Mouse (Mus musculus): ENCODE data around the gene Casc4. TPM values are rescaled to one million over a fixed set of nuclear protein-coding genes. Genes with fewer than 3 reads are reported as not detected.

The Casc4 gene
- total and polyA plus RNA-seq, 2 experiments from 2014 or later, result 8.7 to 21.9 TPM

GRCm38 (mm10) chr2:121859380-121859980, 7.3 kb upstream of the Casc4 start:
- Histone ChIP-seq H3K27me3 (ENCODE audit: control insufficient read depth, insufficient read depth, low read length) (no peaks in the 10 kb centered on the region), H3K9me3 (replicated peaks; ENCODE audit: control insufficient read depth, low read length) (no peaks in the 10 kb centered on the region), H3K4me3 (ENCODE audit: low read depth, low read length) (no peak overlapping the region), H3K4me2 (ENCODE audit: low read depth, low read length) (no peak overlapping the region), H3K27ac (ENCODE audit: low read depth) (no peak overlapping the region), H3K9ac (replicated peaks; ENCODE audit: low read depth, low read length) (no peak overlapping the region), H3K4me1 (ENCODE audit: control insufficient read depth, insufficient read depth) (no peaks in the 10 kb centered on the region), H3K36me3 (replicated peaks; ENCODE audit: control insufficient read depth, insufficient read depth, low read length) (no peaks in the 10 kb centered on the region)
- TF ChIP-seq CTCF (IDR thresholded peaks at IDR 0.05; ENCODE audit: low read depth), result no peak
- TF ChIP-seq EP300 (IDR thresholded peaks at IDR 0.05; ENCODE audit: low read depth), result no peak
- DNase-seq (ENCODE audit: low spot score) (no peak), ATAC-seq (ENCODE audit: insufficient read depth, low read depth) (no peak)
- WGBS, result 68% methylated on average over 5 of the region's 5 CpGs

GRCm38 (mm10) chr2:121866071-121866601, 634 bp upstream of the Casc4 start:
- no peaks in the 10 kb centered on the region for H3K36me3 ChIP-seq (replicated peaks; ENCODE audit: control insufficient read depth, insufficient read depth, low read length)
- 0 out of 2 replicates have a peak, but pooled peaks cover 4% of the 10 kb centered on the region for H3K27me3 ChIP-seq (ENCODE audit: control insufficient read depth, insufficient read depth, low read length)
- H3K4me2 ChIP-seq (ENCODE audit: low read depth, low read length), result peak overlapping the region; percentile 88
- H3K4me1 ChIP-seq (ENCODE audit: control insufficient read depth, insufficient read depth), result 0 out of 2 replicates have a peak, but pooled peaks cover 6% of the 10 kb centered on the region
- no peaks in the 10 kb centered on the region for H3K9me3 ChIP-seq (replicated peaks; ENCODE audit: control insufficient read depth, low read length)
- H3K9ac ChIP-seq (replicated peaks; ENCODE audit: low read depth, low read length), result peak overlapping the region; percentile 80
- TF ChIP-seq CTCF (IDR thresholded peaks at IDR 0.05; ENCODE audit: low read depth), result no peak
- TF ChIP-seq EP300 (IDR thresholded peaks at IDR 0.05; ENCODE audit: low read depth), result no peak
- peak overlapping the region; percentile 77; the same call in 1 of the 2 replicates for H3K27ac ChIP-seq (ENCODE audit: low read depth)
- 1% methylated on average over 18 of the region's 18 CpGs for WGBS
- ATAC-seq (ENCODE audit: insufficient read depth, low read depth) (no peak), DNase-seq (ENCODE audit: low spot score) (peak; percentile 25)
- peak overlapping the region; percentile 86 for H3K4me3 ChIP-seq (ENCODE audit: low read depth, low read length)

- H3K9me3 ChIP-seq (replicated peaks; ENCODE audit: control insufficient read depth, low read length), result no peaks in the 10 kb centered on the region
- DNase-seq (ENCODE audit: low spot score), result peak; percentile 17
- TF ChIP-seq EP300 (IDR thresholded peaks at IDR 0.05; ENCODE audit: low read depth), result no peak
- TF ChIP-seq CTCF (IDR thresholded peaks at IDR 0.05; ENCODE audit: low read depth), result no peak
- peak overlapping the region; percentile 88 for H3K4me2 ChIP-seq (ENCODE audit: low read depth, low read length)
- peak overlapping the region; percentile 86 for H3K4me3 ChIP-seq (ENCODE audit: low read depth, low read length)
- H3K9ac ChIP-seq (replicated peaks; ENCODE audit: low read depth, low read length), result peak overlapping the region; percentile 80
- peak overlapping the region; percentile 77 for H3K27ac ChIP-seq (ENCODE audit: low read depth)
- 0 out of 2 replicates have a peak, but pooled peaks cover 4% of the 10 kb centered on the region for H3K27me3 ChIP-seq (ENCODE audit: control insufficient read depth, insufficient read depth, low read length)
- H3K36me3 ChIP-seq (replicated peaks; ENCODE audit: control insufficient read depth, insufficient read depth, low read length), result no peaks in the 10 kb centered on the region
- WGBS, result under 1% methylated on average over 54 of the region's 63 CpGs
- ATAC-seq (ENCODE audit: insufficient read depth, low read depth), result peak; percentile 55
- H3K4me1 ChIP-seq (ENCODE audit: control insufficient read depth, insufficient read depth), result 0 out of 2 replicates have a peak, but pooled peaks cover 6% of the 10 kb centered on the region
Measured at GRCm38 (mm10) chr2:121867051-121867928, 520 bp downstream of the Casc4 start.

- WGBS, result 81% methylated on average over 1 of the region's 1 CpGs
Measured at GRCm38 (mm10) chr2:121879506-121879905, 12.7 kb downstream of the Casc4 start.

GRCm38 (mm10) chr2:121885509-121886106, 18.8 kb downstream of the Casc4 start:
- Histone ChIP-seq H3K27me3 (ENCODE audit: control insufficient read depth, insufficient read depth, low read length) (no peaks in the 10 kb centered on the region), H3K36me3 (replicated peaks; ENCODE audit: control insufficient read depth, insufficient read depth, low read length) (no peaks in the 10 kb centered on the region), H3K27ac (ENCODE audit: low read depth) (no peak overlapping the region), H3K4me1 (ENCODE audit: control insufficient read depth, insufficient read depth) (no peaks in the 10 kb centered on the region), H3K9me3 (replicated peaks; ENCODE audit: control insufficient read depth, low read length) (0 out of 2 replicates have a peak, but pooled peaks cover 3% of the 10 kb centered on the region), H3K4me3 (ENCODE audit: low read depth, low read length) (no peak overlapping the region), H3K4me2 (ENCODE audit: low read depth, low read length) (no peak overlapping the region), H3K9ac (replicated peaks; ENCODE audit: low read depth, low read length) (no peak overlapping the region)
- DNase-seq (ENCODE audit: low spot score), result no peak
- 82% methylated on average over 1 of the region's 1 CpGs for WGBS
- no peak for ATAC-seq (ENCODE audit: insufficient read depth, low read depth)
- TF ChIP-seq EP300 (IDR thresholded peaks at IDR 0.05; ENCODE audit: low read depth) (no peak), CTCF (IDR thresholded peaks at IDR 0.05; ENCODE audit: low read depth) (no peak)

More at GRCm38 (mm10) chr2:121879506-121879905, 12.7 kb downstream of the Casc4 start:
- Histone ChIP-seq H3K9ac (replicated peaks; ENCODE audit: low read depth, low read length) (no peak overlapping the region), H3K4me3 (ENCODE audit: low read depth, low read length) (no peak overlapping the region), H3K36me3 (replicated peaks; ENCODE audit: control insufficient read depth, insufficient read depth, low read length) (no peaks in the 10 kb centered on the region), H3K4me2 (ENCODE audit: low read depth, low read length) (no peak overlapping the region), H3K27ac (ENCODE audit: low read depth) (no peak overlapping the region), H3K4me1 (ENCODE audit: control insufficient read depth, insufficient read depth) (no peaks in the 10 kb centered on the region), H3K9me3 (replicated peaks; ENCODE audit: control insufficient read depth, low read length) (0 out of 2 replicates have a peak, but pooled peaks cover 3% of the 10 kb centered on the region), H3K27me3 (ENCODE audit: control insufficient read depth, insufficient read depth, low read length) (no peaks in the 10 kb centered on the region)
- DNase-seq (ENCODE audit: low spot score), result no peak
- TF ChIP-seq EP300 (IDR thresholded peaks at IDR 0.05; ENCODE audit: low read depth), result no peak
- no peak for TF ChIP-seq CTCF (IDR thresholded peaks at IDR 0.05; ENCODE audit: low read depth)
- no peak for ATAC-seq (ENCODE audit: insufficient read depth, low read depth)
